Mouse (Mus musculus) heart, postnatal 36 days (tissue): ENCODE measurements around the gene Gm10198. TPM values are rescaled to one million over a fixed set of nuclear protein-coding genes. Genes with fewer than 3 reads are reported as not detected.

Source experiments
- total RNA-seq, 2 experiments: library from RNA; stranded (reverse); gene quantifications; 2 replicates each; pipeline ENCODE4 v1.2.3; 2021

The Gm10198 gene
- total RNA-seq, 2 experiments from 2014 or later = not detected

Other genes starting within 250 kb of the Gm10198 start
- gene Gpbp1, start 102.7 kb upstream of the Gm10198 start, total RNA-seq = 10 to 100 TPM; 44.0 to 48.8 TPM
- not detected for gene Gm49496, start 42.8 kb upstream of the Gm10198 start, total RNA-seq
- 10 to 100 TPM; 15.1 to 17.6 TPM for gene Mier3, start 88.2 kb downstream of the Gm10198 start, total RNA-seq
- 10 to 100 TPM; 25.9 to 27.9 TPM for gene Map3k1, start 216.2 kb downstream of the Gm10198 start, total RNA-seq